Mouse (Mus musculus) spleen, postnatal 10 days (tissue): ENCODE measurements around the gene Praf2.
A peak's percentile ranks its signal among the peaks of the same experiment; 100 is the strongest.
"Not testable (repeated sequence)": the region's sequence is repeated elsewhere in the genome, so short reads cannot be mapped to it uniquely, and the experiment has no call there.

Source experiments
- DNase-seq, 2 experiments: peaks; one replicate each; pipeline ENCODE4 v3.0.0; 2021 to 2022; ENCODE audit warnings: low spot score in 2 of 2

Gene Praf2

DNA sequence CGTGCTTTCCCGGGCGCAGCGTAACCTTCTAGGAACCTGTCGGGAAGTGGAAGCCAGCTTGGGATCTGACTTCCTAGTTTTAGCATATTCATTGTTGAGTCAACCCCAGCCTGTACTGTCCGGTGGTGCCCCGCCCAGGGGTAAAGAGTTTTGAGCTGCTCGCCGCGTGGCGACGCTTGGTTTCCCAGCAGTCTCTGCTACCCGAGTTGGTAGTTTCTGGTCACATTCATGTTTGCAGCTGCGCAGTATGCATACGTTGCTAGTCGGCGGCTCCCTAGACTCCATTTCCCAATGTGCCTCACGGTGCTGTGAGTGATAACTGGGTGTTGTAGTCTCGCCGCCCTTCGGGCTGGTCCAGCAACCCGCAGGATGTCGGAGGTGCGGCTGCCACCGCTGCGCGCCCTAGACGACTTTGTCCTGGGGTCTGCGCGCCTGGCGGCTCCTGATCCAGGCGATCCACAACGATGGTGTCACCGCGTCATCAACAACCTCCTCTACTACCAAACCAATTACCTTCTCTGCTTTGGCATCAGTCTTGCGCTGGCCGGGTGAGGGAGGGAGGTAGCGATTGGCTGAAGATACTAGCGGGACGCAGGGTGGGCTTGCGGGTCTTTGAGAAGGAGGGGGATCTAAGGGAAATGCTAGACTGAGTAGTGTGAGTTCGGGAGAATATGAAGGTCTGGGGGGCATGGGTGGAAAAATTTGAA, at the start of gene Praf2:
Gene Praf2 (plus strand): TSS at position 225 of the 707 bp plus-strand sequence.
- DNase-seq: peak; percentile 38 to 76

DNA sequence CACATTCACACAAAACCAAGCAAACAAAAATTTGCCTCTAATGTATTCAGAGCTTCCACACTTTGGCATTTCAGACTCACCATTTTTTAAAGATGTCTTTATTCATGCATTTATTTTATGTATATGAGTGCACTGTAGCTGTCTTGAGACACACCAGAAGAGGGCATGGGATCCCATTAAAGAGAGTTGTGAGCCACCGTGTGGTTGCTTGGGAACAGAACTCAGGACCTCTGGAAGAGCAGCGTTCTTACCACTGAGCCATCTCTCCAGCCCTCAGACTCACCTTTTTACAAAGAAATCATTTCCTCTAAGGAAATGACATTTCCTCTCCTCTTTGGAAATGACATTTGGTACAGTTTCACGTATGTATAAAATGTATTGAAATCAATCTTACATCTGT, 49.3 kb upstream of the Praf2 start:
- no peak for DNase-seq

DNA sequence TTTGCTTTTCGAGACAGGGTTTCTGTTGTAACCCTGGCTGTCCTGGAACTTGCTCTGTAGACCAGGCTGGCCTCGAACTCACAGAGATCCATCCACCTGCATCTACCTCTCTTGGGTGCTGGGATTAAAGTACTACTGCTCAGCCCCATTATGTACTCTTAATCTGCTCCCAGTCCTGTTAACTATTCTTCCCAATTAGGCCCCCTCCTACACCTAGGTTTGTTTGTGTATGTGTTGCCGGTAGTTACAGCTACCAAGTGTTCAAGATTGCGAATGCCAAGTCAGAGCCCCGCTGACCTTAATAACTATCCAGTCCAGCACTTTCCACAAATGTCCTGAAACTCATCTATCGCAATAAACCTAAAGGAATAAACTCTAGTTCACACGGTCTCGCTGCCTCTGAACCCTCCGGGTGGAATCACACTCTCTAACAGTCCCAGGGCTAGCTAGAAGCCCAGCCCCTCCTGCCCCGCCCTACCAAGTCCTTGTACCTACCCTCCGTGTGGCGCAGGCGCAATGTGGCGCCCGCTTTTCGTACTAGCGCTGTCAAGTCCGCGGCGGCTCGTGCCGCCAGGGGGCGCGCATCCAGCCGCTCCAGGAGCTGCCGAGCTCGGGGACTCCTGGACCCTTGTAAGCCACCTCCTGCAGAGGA, 48.7 kb upstream of the Praf2 start:
- peak; percentile 72 to 90 for DNase-seq

DNA sequence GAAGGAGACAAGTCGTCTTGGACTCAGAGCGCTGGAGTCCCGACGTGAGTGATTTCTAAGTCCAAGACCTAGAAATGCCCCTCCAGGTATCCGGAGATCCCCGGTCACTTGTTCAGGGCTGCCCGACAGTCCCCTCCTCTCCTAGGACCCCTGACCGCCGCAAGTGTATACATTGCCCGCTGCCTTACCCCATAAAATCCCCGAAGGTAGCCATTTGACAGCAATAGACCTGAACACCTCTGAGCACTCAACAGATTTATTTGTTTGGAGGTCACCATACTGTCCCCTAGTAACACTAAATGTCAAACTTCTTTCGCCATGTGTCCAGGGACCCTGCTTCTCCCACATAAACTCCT, 48.2 kb upstream of the Praf2 start:
- no peak for DNase-seq

DNA sequence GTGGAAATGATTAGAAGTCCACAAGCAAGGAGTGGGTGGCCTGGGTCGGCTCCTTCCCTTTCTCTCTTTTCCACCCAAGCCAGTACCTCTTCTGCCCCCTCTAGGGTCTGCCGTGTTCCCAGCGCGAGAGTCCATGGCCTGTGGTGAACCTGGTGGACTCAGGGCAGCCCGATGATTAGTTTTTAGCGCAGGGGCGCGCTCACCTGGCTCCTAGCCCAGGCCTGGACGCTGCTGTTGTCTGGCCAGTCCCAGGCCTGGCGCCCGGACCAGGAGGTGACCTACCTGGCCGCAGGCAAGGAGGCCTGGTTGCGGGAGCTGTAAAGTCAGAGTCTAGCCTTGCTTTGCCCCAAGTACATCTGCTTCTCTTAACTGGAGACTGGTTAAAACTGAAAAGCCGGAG, 47.4 kb upstream of the Praf2 start, which contains the start of gene Magix:
Gene Magix (minus strand): TSS at position 388 of the 400 bp plus-strand sequence.
- no peak for DNase-seq

DNA sequence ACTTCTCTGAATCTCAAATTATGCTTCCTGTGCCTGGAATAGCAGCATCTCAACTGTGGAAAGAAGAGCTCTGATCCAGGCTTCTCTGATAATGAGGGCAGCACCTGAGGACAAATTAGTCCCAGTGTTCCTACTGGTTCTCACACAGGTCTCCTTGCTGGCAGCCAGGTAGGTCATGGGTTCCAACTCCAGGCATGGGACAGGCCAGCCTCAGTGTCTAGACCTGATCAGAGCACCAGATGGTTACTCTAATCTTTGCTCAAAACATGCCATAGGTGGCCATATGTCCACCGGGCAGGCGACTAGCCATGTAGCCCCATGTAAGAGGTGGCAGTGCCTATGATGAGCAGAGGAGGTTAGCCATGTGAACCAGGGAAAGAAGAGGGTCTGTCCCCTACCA, 39.9 kb upstream of the Praf2 start:
- DNase-seq: no peak

DNA sequence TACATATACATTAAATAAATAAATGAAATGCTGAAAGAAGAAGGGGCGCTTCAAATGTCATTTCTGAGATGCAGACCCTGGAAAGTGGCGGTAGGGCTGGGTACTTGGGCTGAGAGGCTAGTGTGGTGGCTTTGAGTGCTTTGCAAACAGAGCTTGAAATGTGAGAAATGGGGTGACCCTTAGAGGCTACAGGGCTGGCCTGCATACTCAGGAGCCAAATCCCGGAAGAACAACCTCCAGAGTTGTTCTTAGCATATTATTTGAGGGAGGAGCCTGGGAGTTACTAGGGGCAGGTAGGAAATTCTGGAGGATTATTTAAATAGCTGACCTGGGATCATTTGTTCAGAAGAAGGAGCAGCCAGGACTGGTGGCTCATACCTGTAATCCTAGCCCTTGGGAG, 37.8 kb upstream of the Praf2 start:
- DNase-seq: no peak

DNA sequence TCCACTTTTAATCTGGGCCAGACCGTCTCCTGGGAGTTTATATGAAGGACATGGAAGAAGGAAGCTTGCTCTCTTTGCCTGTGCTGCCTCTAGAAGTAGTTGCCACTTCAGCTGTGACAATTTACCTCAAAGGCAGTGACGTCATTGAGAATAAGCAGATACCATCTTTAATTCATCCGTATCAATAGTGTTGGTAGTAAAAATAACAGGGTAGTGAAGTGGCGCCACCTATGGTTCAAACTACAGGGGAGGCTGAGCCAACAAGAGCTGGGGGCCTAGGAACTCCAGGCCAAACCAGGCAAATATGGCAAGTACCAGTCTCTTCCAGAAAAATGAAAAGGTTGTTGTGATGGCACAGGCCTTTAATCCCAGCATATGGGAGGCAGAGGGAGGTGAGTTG, 35.4 kb upstream of the Praf2 start:
- peak in 1 of 2 experiments; percentile 51 for DNase-seq

DNA sequence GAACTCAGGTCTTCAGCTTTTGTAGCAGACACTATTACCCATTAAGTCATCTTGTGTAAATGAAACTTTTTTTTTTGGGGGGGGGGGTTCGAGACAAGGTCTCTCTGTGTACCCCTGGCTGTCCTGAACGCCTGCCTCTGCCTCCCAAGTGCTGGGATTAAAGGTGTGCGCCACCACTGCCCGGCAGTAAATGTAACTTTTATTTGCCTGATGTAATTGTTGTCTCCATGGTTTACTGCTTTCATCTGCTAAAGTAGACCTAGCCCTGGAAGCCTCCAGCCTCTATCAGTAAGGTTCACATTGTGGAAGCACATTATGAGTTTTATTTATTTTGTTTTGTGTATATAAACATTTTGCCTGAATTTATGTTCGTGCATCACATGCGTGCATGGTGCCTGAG, 31.7 kb upstream of the Praf2 start:
- no peak for DNase-seq

DNA sequence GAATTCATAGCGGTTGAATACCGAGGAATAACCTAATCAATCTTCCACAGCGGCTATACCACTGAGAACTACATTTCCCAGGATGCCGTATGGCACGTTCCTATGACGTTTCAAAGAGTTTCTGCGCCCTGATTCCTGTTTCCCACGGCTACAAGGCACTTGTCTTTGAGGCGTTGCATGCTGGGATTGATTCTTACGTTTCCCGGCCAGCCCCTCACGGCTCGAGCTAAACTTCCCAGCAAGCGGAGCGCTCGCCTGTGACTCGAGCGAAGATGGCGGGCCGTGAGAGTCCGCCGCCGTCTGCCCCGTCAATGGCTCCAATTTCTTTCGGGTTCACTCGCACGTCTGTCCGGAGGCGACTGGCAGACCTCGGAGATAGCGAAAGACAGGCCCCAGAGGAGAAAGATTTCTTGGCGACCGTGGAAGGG, 31.3 kb upstream of the Praf2 start, which contains the start of gene Gpkow:
Gene Gpkow (plus strand): TSS at position 178 of the 428 bp plus-strand sequence.
- DNase-seq: peak; percentile 60 to 85

DNA sequence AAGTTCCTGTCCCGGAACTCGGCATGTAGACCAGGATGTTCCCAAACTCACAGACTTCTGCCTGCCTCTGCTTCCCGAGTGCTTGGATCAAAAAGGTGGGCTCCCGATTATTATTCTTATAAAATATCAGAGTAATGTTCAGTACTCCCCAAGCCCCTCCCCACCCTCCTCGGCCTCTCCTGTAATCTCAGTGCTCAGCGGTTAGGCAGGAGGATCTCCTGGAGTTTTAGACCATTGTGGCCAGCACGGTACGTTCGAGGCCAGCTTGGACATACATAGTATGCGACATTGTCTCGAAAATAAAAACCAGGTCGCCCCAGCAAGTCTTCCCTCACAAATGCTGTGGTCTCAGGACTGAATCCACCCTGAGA, 14.5 kb upstream of the Praf2 start:
- DNase-seq: not testable (repeated sequence)

DNA sequence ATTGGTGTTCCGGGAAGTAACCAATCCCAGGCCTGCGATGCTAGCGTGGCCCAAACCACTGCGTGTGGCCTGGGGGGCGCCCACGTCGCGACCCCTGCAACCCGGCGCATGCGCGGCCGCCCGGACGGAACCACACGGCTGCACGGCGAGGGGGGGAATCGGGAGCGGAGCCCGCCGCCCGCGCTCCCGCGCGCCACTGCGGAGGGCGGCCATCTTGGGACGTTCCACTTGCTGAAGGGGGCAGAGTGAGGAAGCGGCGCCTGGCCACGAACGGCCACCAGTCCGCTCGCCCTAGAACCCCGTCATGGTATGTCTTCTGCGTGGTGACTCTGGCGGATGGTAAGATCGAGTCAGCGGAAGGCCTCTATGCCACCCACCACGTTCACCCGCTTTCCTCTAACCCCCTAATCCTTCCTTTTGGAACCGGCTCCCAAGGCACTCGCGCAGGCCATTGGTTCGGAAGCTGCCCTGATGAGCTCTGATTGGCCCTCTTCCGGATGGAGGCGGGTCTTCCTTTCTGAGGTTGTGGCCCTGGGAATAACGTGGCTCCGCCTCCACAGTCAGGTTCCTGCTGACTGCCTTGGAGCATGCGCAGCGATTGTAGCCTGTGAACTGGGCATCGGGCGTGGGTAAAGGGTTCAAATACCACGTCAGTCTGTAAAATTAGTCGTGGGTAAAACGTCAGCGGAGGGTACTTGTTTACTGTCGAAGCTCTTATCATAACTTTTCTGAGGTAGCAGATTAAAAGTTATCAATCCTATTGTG, 13.9 kb upstream of the Praf2 start, which contains the start of gene Wdr45:
Gene Wdr45 (plus strand): TSS at position 199 of the 765 bp plus-strand sequence.
- DNase-seq: peak; percentile 79 to 94

DNA sequence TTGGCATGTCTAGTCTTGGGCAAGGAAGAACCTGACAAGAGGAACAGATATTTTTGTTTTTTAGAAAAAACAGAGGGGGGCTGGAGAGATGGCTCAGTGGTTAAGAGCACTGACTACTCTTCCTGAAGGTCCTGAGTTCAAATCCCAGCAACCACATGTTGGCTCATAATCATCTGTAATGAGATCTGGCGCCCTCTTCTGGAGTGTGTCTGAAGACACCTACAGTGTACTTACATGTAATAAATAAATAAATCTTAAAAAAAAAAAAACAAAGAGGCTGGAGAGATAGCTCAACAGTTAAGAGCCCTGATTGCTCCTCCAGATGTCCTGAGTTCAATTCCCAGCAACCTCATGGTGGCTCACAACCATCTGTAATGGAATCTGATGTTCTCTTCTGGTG, 12.2 kb upstream of the Praf2 start:
- not testable (repeated sequence) for DNase-seq

DNA sequence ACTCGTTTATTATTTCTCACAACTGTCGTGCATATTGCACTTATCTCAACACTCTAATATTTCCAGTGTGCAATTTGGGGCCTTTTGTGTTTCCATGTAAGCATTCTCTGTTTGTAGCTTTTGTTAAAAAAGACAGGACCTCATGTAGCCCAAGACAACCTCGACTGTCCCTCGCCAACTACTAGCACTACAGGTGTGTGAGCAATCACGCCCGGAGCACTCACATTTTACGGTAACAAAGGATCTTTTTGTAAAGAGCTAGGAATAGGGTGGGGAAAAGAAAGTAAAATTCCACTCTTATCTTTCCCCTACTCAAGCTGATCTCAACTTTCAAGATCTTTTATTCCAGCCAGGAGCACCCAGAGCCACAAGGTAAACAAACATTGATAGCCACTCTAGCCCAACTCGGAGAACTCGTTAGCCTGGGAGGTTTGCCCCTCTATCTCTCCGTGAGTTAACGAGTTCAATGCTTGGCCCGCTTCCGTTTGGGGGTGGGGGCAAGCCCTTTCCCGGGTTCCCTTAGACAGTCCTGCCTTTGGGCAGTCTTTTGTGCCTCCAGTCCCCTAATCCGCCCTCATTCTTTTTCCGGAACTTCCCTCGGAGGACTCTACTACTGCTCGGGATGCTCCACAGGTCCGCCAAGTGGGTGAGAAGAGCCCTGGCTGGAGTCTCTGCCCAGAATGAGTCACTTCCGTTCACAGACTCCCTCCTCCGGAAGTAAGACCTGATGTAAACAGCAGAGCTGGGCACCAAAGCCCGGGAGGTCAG, 6.5 kb upstream of the Praf2 start, which contains the start of gene Gm45208:
Gene Gm45208 (plus strand): TSS at position 732 of the 768 bp plus-strand sequence.
- DNase-seq: peak; percentile 72 to 73

DNA sequence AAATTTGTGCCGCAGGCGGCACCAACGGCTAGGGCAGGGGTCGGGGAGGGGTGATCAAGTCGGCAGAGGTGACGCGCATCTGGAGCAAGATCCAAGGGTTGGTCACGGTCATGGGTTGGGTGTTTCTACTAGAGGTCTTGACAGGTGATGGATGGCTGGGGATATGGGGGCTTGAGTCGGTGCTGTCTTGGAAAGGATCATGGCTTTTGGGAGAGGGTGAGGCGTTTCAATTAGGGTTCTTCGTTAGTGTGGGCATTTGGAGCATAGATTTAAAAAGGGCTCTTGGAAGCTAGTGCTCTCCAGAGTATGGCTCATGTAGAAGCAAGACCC, 6.0 kb upstream of the Praf2 start:
- no peak for DNase-seq

DNA sequence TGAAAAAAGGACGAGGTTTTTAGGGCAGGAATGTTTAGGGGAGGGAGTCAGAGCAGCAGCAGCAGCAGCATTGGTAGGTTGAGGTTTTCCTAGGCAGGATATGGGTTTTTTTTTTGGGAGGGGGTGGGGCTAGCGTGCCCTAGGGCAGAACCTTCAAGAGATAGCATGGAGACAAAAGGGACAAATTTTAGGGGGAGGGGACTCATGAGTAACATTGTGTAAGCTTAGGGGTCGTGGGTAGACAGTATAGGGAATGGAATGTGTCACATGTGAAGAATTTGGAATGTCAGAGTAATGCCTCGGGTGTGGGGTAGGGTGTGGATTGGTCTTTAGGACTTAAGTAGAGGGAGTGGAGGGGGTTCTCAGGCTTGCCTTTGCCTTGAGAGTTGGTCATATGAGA, 5.5 kb upstream of the Praf2 start:
- no peak for DNase-seq

DNA sequence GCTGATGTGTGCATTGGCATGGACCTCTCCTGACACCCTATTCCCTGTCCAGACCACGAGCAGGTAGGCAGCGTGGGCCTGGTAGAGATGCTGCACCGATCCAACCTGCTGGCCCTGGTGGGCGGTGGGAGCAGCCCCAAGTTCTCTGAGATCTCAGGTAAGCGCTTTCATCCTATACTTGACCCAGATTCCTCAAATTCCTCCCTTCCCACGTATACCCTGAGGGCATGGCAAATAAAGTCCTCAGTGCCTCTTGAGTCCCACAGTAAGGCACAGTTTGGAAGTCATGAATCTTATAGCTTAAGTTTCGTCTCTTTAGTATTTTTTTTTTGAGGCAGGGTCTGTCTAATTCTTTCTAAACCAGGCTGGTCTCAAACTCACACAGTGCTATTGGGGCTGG, 4.1 kb upstream of the Praf2 start:
- DNase-seq: no peak

DNA sequence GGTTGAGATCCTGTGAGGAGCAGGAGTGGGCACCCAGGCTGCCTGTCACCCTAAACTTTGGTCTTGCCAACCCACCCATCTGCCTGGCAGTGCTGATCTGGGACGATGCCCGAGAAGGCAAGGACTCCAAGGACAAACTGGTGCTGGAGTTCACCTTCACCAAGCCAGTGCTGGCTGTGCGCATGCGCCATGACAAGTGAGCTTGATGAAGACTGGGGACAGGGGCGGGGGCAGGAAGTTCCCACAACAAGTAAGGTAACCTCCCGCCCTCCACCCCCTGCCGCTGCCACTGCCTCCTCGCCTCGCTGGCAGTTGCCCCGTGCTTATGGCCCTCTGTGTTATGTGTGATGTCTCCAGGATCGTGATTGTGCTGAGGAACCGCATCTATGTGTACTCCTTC, 2.4 kb upstream of the Praf2 start:
- no peak for DNase-seq

DNA sequence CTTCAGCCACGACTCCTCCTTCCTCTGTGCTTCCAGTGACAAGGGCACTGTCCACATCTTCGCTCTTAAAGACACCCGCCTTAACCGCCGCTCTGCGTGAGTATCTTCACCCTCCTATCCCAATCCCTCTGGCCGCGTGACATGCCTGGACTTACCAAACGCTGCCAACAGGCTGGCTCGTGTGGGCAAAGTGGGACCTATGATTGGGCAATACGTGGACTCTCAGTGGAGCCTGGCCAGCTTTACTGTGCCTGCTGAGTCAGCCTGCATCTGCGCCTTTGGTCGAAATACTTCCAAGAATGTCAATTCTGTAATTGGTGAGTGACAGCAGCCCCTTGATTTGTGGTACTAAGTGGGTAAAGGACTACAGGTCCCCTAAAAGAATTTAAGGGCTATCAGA, 1.1 kb upstream of the Praf2 start:
- no peak for DNase-seq

DNA sequence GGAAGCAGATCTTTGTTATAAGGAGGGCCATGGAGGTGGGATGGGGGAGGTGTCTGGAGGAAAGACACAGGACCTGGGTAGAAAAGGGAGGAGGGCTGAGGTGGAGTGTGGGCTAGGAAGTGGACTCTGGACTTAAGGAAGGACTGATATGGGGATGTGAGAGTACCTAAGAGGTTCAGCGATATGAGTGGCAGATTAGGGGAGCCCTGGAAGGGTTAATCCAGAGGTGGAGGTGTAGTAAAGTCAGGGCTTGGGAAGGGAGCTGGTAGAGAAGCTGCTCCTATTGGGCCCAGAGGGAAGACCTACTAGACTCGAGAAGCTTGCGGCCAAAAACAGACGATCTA, 655 bp downstream of the Praf2 start:
- no peak for DNase-seq

DNA sequence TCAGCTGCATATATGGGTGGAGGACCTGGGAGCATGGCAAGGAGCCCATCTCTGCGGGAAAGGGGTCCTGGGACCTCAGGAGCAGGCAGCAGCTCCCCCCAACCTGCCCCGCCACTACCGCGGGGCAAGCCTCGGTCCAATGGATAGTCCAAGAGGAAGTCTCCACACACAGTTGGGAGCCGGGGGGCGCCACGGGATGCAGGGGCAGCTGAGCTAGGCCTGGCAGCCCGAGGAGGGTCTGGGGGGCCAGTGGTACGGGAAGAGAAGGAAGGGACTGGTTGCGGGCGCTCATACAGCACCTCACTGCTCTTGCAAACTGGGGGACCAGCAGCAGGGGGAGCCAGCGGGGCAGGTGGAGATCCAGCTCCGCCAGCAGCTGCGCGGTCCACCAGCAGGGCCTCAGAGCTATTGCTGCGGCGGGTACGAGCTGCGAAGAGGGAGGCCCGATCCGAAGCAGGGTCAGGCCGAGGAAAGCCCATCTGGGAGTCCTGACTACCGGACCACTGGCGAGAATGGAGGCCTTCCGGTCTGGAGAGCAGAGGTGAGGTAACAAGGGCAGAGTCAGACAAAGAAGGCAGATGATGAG, 5.4 kb downstream of the Praf2 start:
- DNase-seq: peak; percentile 82 to 93
